Mouse (Mus musculus) neural tube, embryonic 10.5 days (tissue): ENCODE measurements around the gene Pcbd1.
"Not testable (repeated sequence)": the region's sequence is repeated elsewhere in the genome, so short reads cannot be mapped to it uniquely, and the experiment has no call there.

Experiments
- DNase-seq: peaks from one replicate; pipeline ENCODE4 v3.0.0-alpha.2; 2017; ENCODE audit warnings: low spot score; ENCODE audit errors: extremely low spot score

Gene Pcbd1

DNA sequence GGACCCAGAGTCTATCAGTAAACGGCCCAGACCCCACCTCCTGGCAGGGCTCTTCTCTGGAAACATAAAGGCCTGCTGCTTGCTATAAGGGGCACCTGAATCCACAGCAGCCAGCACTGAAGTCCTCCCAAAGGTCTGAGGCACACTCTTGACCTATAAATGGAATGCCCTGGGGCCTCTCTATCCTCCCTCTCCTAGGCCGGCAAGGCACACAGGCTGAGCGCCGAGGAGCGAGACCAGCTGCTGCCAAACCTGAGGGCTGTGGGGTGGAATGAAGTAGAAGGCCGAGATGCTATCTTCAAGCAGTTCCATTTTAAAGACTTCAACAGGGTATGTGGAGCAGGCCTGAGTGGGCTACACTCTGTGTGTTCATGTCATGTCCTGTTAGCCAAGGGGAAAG, 2.7 kb downstream of the Pcbd1 start:
- DNase-seq, result no peak

- no peak for DNase-seq
These were observed 14.5 kb downstream of the Pcbd1 start for GRCm38 (mm10) chr10:61103564-61104114.

- DNase-seq, result no peak
These were observed 25.2 kb downstream of the Pcbd1 start for GRCm38 (mm10) chr10:61114246-61114720.

DNA sequence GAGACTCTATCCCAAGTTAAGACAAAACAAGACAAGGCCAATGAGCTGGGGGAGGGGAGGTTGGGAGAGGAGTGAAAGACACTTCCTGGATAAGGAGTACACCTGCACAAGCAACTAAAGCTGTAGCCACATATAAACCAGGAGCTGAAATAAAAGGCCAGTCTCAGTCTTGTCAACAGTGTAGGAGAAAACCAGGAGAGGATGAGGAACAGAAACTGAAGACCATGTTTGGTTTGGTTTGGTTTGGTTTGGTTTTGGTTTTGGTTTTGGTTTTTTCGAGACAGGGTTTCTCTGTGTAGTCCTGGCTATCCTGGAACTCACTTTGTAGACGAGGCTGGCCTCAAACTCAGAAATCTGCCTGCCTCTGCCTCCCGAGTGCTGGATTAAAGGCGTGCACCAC, 32.6 kb downstream of the Pcbd1 start:
- DNase-seq, result not testable (repeated sequence)

DNA sequence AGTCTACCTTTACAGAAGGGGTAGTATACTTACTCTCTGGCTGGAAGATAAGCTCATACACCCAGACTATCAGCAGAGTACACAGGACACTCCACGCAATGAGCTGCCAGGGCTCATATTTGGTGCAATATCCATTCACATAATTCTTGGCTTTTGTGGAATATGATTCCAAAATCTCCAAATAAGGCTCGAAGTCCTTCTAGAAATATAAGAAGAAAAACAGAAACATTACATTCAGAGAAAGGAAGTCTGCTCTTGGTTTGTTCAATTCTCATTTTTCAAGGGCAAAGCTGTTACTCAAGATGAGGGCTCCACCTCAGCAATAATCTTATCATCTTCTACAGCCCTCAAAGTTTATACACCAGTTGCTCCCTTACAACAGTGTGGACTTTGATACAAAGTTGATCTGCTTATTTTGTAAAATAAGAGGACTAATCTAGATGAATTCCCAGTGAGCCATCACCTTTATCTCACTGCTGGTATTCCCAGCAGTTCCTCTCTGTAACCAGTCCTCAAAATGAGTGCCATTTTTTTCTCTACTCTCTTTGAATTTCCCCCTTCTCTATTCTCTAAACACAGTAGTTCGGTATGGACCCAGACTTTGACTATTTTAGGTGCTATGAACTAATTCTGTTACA, 34.3 kb downstream of the Pcbd1 start:
- DNase-seq, result no peak

DNA sequence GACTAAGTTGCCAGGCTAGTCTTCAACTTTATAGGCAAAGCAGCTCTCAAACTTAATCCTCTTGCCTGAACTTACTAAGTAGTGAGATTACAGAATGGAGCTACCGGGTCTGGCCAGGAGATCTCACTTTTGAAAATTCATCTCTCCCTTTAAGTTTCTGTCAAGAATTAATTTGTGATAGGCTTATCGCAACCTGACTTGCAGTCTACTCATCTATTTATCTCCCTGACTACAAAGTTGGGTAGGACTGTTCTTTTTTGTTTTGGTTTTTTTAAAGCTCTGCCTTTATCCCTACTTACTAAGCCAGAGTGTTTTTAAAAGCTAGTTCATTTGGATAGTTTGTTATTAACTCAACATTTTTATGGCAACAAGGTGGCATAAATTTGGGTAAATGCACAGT, 35.3 kb downstream of the Pcbd1 start:
- no peak for DNase-seq

DNA sequence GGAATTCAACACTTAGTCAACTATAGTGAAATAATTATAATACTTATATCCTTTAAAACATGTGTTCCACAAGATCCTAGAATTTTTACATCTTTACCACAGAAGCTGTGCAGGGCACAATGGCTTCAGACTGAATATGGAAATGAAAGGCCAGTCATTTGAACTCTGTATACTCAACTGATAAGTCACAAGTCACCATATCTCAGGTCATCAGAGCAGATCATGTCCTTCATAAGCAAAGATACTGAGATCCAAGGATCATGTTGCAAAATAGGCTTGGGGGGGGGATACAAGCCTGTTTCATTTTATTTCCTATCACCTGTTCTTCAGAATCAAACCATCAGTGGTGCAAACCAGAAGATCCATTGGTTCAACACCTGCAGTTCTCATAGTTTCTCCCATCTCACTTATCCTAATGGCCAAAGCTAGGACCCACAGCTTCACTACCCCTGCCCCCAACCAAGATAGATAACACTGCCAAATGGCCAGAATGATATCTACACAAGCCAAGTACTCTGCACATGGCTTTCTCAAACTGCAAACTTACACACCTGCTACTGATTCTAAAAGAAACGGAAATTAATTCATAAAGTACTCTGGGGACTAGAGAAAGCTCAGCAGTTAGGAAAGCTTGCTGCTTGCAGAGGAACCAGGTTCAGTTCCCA, 39.7 kb downstream of the Pcbd1 start:
- DNase-seq, result no peak

GRCm38 (mm10) chr10:61130959-61131358, 41.8 kb downstream of the Pcbd1 start:
- DNase-seq, result no peak

- DNase-seq, result no peak
These were observed 44.9 kb downstream of the Pcbd1 start for GRCm38 (mm10) chr10:61134041-61134440.

- no peak for DNase-seq
These were observed 46.2 kb downstream of the Pcbd1 start for GRCm38 (mm10) chr10:61135226-61135839.

GRCm38 (mm10) chr10:61137567-61137966, 48.4 kb downstream of the Pcbd1 start:
- no peak for DNase-seq

GRCm38 (mm10) chr10:61143343-61143742, 54.2 kb downstream of the Pcbd1 start:
- DNase-seq, result no peak
